Comparison of ENCODE assay signal across 10 mouse cellular contexts in the genomic region with DNA sequence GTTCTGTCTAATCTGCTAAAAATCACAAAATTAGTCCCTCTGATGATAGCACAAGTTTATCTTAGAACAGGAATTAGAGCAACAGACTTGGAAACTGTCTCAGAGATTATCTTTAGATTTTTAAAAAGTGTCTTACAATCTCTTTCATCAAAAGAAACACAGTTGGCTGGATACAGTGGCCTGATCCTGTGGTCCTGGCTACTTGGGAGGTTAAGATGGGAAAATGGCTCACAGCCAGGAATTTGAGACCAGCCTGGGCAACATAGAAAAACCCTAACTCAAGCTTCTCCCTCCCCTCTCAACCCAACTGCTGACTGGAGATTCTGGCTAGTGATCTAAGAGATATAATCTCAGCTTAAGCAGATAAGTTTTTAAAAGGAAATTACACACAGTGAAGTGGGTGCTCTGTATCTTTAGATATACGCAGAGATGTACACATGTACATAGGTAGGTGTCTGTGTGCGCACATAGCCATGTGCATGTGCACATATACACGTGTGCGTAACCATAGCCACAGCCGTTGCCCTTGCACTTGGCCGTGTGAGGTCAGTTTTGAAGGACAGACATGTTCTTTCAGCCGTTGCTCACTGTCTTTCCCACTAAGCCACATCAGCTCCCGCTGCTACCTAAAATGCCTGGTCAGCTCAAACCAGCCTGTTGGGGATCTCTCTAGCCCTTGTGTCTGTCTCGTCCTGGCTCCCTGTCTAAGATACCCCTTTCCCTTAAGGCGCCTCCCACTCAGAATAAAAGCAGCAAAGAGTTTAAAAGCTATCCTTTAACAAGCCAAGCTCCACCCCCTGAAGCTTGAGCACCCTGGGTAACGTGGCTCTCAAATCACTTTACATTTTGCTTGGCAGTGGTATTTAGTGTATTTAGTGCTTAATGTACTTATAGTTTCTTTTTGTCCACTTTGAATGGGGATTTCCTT.
DNase-seq lines count a peak whose midpoint lies in the region; ATAC-seq lines count a peak whose summit lies in the region.
"Had no signal": no experiment of that assay in that cellular context is flagged by ENCODE, and none has a peak within 500 bp of the region (broad histone marks: within the 10 kb centered on the region; RNA-seq: fewer than 3 reads in every experiment).

No protein-coding gene starts in this region.

- H3K36me3 ChIP-seq in hindbrain, embryonic 15.5 days = peaks cover 20% of the 10 kb centered on the region; the same call in 1 of the 2 replicates
- H3K36me3 ChIP-seq in hindbrain, embryonic 10.5 days = peaks cover 31% of the 10 kb centered on the region
- H3K36me3 ChIP-seq in embryonic facial prominence, embryonic 13.5 days = peaks cover 22% of the 10 kb centered on the region
- H3K36me3 ChIP-seq: G1E; liver, embryonic 13.5 days had no signal

- ATAC-seq in hindbrain, embryonic 15.5 days (ENCODE audit: low FRiP score, low read depth) = no peak
- no peak for ATAC-seq in embryonic facial prominence, embryonic 13.5 days (ENCODE audit: insufficient number of reproducible peaks, insufficient read depth, low FRiP score, low TSS enrichment, low read depth)

- no peak overlapping the region for H3K9ac ChIP-seq in hindbrain, embryonic 15.5 days
- no peak overlapping the region for H3K9ac ChIP-seq in embryonic facial prominence, embryonic 13.5 days
- H3K9ac ChIP-seq: liver, embryonic 13.5 days had no signal

- no peaks in the 10 kb centered on the region for H3K9me3 ChIP-seq in hindbrain, embryonic 15.5 days
- H3K9me3 ChIP-seq in hindbrain, embryonic 10.5 days = no peaks in the 10 kb centered on the region
- no peaks in the 10 kb centered on the region for H3K9me3 ChIP-seq in embryonic facial prominence, embryonic 13.5 days
- H3K9me3 ChIP-seq: G1E; liver, embryonic 13.5 days had no signal

- no peaks in the 10 kb centered on the region for H3K27me3 ChIP-seq in hindbrain, embryonic 15.5 days
- H3K27me3 ChIP-seq in hindbrain, embryonic 10.5 days (ENCODE audit: insufficient read depth, poor library complexity, severe bottlenecking) = no peaks in the 10 kb centered on the region
- H3K27me3 ChIP-seq in embryonic facial prominence, embryonic 13.5 days = no peaks in the 10 kb centered on the region
- H3K27me3 ChIP-seq: liver, embryonic 13.5 days had no signal

- peaks cover 41% of the 10 kb centered on the region for H3K4me1 ChIP-seq in hindbrain, embryonic 15.5 days (replicated peaks)
- peaks cover 59% of the 10 kb centered on the region for H3K4me1 ChIP-seq in hindbrain, embryonic 10.5 days (replicated peaks)
- H3K4me1 ChIP-seq in embryonic facial prominence, embryonic 13.5 days = peaks cover 39% of the 10 kb centered on the region

- WGBS in hindbrain, embryonic 15.5 days = 61% methylated on average over 11 of the region's 11 CpGs
- WGBS in hindbrain, embryonic 10.5 days = 72% methylated on average over 11 of the region's 11 CpGs
- 63% methylated on average over 11 of the region's 11 CpGs for WGBS in embryonic facial prominence, embryonic 13.5 days

- DNase-seq in hindbrain, embryonic 10.5 days (ENCODE audit: low spot score) = no peak
- DNase-seq in ZHBTc4 (ENCODE audit: low read depth, low spot score) = peak; percentile 43
- peak; percentile 32 to 47 for DNase-seq in kidney, postnatal 36 days
- DNase-seq in B cell, adult 2 months = no peak
- no peak for DNase-seq in gastrocnemius, adult 18-20 months (ENCODE audit: low spot score)
- DNase-seq in cerebellum, adult 9-10 months = no peak
- DNase-seq: liver, embryonic 13.5 days had no signal

- H3K27ac ChIP-seq in hindbrain, embryonic 15.5 days (replicated peaks) = peak overlapping the region; percentile 76
- H3K27ac ChIP-seq in hindbrain, embryonic 10.5 days = no peak overlapping the region; the same call in 1 of the 2 replicates
- H3K27ac ChIP-seq in embryonic facial prominence, embryonic 13.5 days = peak overlapping the region; percentile 24; the same call in 1 of the 2 replicates
- H3K27ac ChIP-seq: liver, embryonic 13.5 days had no signal

- no peak overlapping the region for H3K4me3 ChIP-seq in hindbrain, embryonic 15.5 days
- no peak overlapping the region for H3K4me3 ChIP-seq in hindbrain, embryonic 10.5 days
- no peak overlapping the region for H3K4me3 ChIP-seq in embryonic facial prominence, embryonic 13.5 days
- H3K4me3 ChIP-seq: liver, embryonic 13.5 days had no signal

- no peak overlapping the region for H3K4me2 ChIP-seq in hindbrain, embryonic 15.5 days
- H3K4me2 ChIP-seq in embryonic facial prominence, embryonic 13.5 days = no peak overlapping the region
- H3K4me2 ChIP-seq: liver, embryonic 13.5 days had no signal

Comparison
In these comparisons a context has a peak if more than half of its experiments do, and no peak if none do; other contexts are left out.
1. DNase-seq: peak in ZHBTc4 (single experiment) and kidney, postnatal 36 days (2 of 2); none in hindbrain, embryonic 10.5 days (single experiment), B cell, adult 2 months (0 of 2), gastrocnemius, adult 18-20 months (single experiment) and cerebellum, adult 9-10 months (single experiment).